Mouse (Mus musculus): ENCODE measurements around the gene Glb1. TPM values are rescaled to one million over a fixed set of nuclear protein-coding genes. Genes with fewer than 3 reads are reported as not detected.
A peak's percentile ranks its signal among the peaks of the same experiment; 100 is the strongest.
"Not testable (repeated sequence)": the region's sequence is repeated elsewhere in the genome, so short reads cannot be mapped to it uniquely, and the experiment has no call there.

Glb1 gene
- polyA plus RNA-seq, 1 experiment from 2014 or later: 23.4 TPM

GRCm38 (mm10) chr9:114389905-114390748 is 10.7 kb upstream of the Glb1 start, which contains the start of gene Crtap:
TSS of gene Crtap (minus strand) at chr9:114390675.
- H3K4me1 ChIP-seq (replicated peaks; ENCODE audit: control insufficient read depth, insufficient read depth, low read length): 0 out of 2 replicates have a peak, but pooled peaks cover 3% of the 10 kb centered on the region
- H3K4me2 ChIP-seq (ENCODE audit: low read length): peak within 1 kb of the TSS; percentile 74
- no peaks in the 10 kb centered on the region for H3K27me3 ChIP-seq (replicated peaks; ENCODE audit: control insufficient read depth, insufficient read depth, low read length)
- 1% methylated on average over 96 of the region's 96 CpGs for WGBS
- peak within 1 kb of the TSS; percentile 76 for H3K9ac ChIP-seq (replicated peaks; ENCODE audit: low read depth, low read length)
- peak; percentile 77 for ATAC-seq
- no peak within 1 kb of the TSS for H3K27ac ChIP-seq (ENCODE audit: low read length)
- no peaks in the 10 kb centered on the region for H3K36me3 ChIP-seq (ENCODE audit: control insufficient read depth, insufficient read depth)
- H3K4me3 ChIP-seq (replicated peaks; ENCODE audit: low read length): peak within 1 kb of the TSS; percentile 79
- H3K9me3 ChIP-seq (ENCODE audit: control insufficient read depth, low read length): no peaks in the 10 kb centered on the region

GRCm38 (mm10) chr9:114390749-114391075 is 10.2 kb upstream of the Glb1 start:
- H3K4me3 ChIP-seq (replicated peaks; ENCODE audit: low read length): peak overlapping the region; percentile 79
- peak overlapping the region; percentile 76 for H3K9ac ChIP-seq (replicated peaks; ENCODE audit: low read depth, low read length)
- no peaks in the 10 kb centered on the region for H3K27me3 ChIP-seq (replicated peaks; ENCODE audit: control insufficient read depth, insufficient read depth, low read length)
- H3K9me3 ChIP-seq (ENCODE audit: control insufficient read depth, low read length): no peaks in the 10 kb centered on the region
- peak overlapping the region; percentile 74 for H3K4me2 ChIP-seq (ENCODE audit: low read length)
- H3K36me3 ChIP-seq (ENCODE audit: control insufficient read depth, insufficient read depth): no peaks in the 10 kb centered on the region
- no peak for ATAC-seq
- H3K4me1 ChIP-seq (replicated peaks; ENCODE audit: control insufficient read depth, insufficient read depth, low read length): 0 out of 2 replicates have a peak, but pooled peaks cover 3% of the 10 kb centered on the region
- H3K27ac ChIP-seq (ENCODE audit: low read length): no peak overlapping the region
- 3% methylated on average over 10 of the region's 10 CpGs for WGBS

- not testable (repeated sequence) for H3K9me3 ChIP-seq (ENCODE audit: control insufficient read depth, low read length); H3K4me3 ChIP-seq (replicated peaks; ENCODE audit: low read length); H3K4me1 ChIP-seq (replicated peaks; ENCODE audit: control insufficient read depth, insufficient read depth, low read length); H3K27ac ChIP-seq (ENCODE audit: low read length); H3K9ac ChIP-seq (replicated peaks; ENCODE audit: low read depth, low read length); H3K27me3 ChIP-seq (replicated peaks; ENCODE audit: control insufficient read depth, insufficient read depth, low read length); H3K36me3 ChIP-seq (ENCODE audit: control insufficient read depth, insufficient read depth); H3K4me2 ChIP-seq (ENCODE audit: low read length); ATAC-seq
- WGBS: 62% methylated on average over 6 of the region's 6 CpGs
Measured at GRCm38 (mm10) chr9:114394136-114394535, 6.7 kb upstream of the Glb1 start.

- 90% methylated on average over 8 of the region's 8 CpGs for WGBS
- no peaks in the 10 kb centered on the region for H3K9me3 ChIP-seq (ENCODE audit: control insufficient read depth, low read length)
- no peak for ATAC-seq
- no peak overlapping the region for H3K4me2 ChIP-seq (ENCODE audit: low read length)
- 0 out of 2 replicates have a peak, but pooled peaks cover 3% of the 10 kb centered on the region for H3K4me1 ChIP-seq (replicated peaks; ENCODE audit: control insufficient read depth, insufficient read depth, low read length)
- no peak overlapping the region for H3K27ac ChIP-seq (ENCODE audit: low read length)
- no peaks in the 10 kb centered on the region for H3K27me3 ChIP-seq (replicated peaks; ENCODE audit: control insufficient read depth, insufficient read depth, low read length)
- no peak overlapping the region for H3K9ac ChIP-seq (replicated peaks; ENCODE audit: low read depth, low read length)
- H3K36me3 ChIP-seq (ENCODE audit: control insufficient read depth, insufficient read depth): no peaks in the 10 kb centered on the region
- no peak overlapping the region for H3K4me3 ChIP-seq (replicated peaks; ENCODE audit: low read length)
Measured at GRCm38 (mm10) chr9:114394677-114395076, 6.2 kb upstream of the Glb1 start.

- H3K9ac ChIP-seq (replicated peaks; ENCODE audit: low read depth, low read length): no peak overlapping the region
- whole genome bisulfite sequencing: 90% methylated on average over 4 of the region's 4 CpGs
Measured at GRCm38 (mm10) chr9:114395258-114395657, 5.6 kb upstream of the Glb1 start.

GRCm38 (mm10) chr9:114399680-114400079 is 1.2 kb upstream of the Glb1 start:
- Histone ChIP-seq H3K4me3 (replicated peaks; ENCODE audit: low read length) (no peak overlapping the region), H3K9ac (replicated peaks; ENCODE audit: low read depth, low read length) (no peak overlapping the region), H3K4me2 (ENCODE audit: low read length) (no peak overlapping the region), H3K27ac (ENCODE audit: low read length) (no peak overlapping the region), H3K9me3 (ENCODE audit: control insufficient read depth, low read length) (no peaks in the 10 kb centered on the region), H3K27me3 (replicated peaks; ENCODE audit: control insufficient read depth, insufficient read depth, low read length) (no peaks in the 10 kb centered on the region), H3K36me3 (ENCODE audit: control insufficient read depth, insufficient read depth) (no peaks in the 10 kb centered on the region), H3K4me1 (replicated peaks; ENCODE audit: control insufficient read depth, insufficient read depth, low read length) (peaks cover 11% of the 10 kb centered on the region)
- 92% methylated on average over 12 of the region's 12 CpGs for WGBS
- ATAC-seq: no peak

More at GRCm38 (mm10) chr9:114395258-114395657, 5.6 kb upstream of the Glb1 start:
- Histone ChIP-seq H3K4me1 (replicated peaks; ENCODE audit: control insufficient read depth, insufficient read depth, low read length) (0 out of 2 replicates have a peak, but pooled peaks cover 3% of the 10 kb centered on the region), H3K4me2 (ENCODE audit: low read length) (no peak overlapping the region), H3K27ac (ENCODE audit: low read length) (no peak overlapping the region), H3K27me3 (replicated peaks; ENCODE audit: control insufficient read depth, insufficient read depth, low read length) (no peaks in the 10 kb centered on the region), H3K4me3 (replicated peaks; ENCODE audit: low read length) (no peak overlapping the region), H3K36me3 (ENCODE audit: control insufficient read depth, insufficient read depth) (no peaks in the 10 kb centered on the region), H3K9me3 (ENCODE audit: control insufficient read depth, low read length) (no peaks in the 10 kb centered on the region)
- no peak for ATAC-seq

- ATAC-seq: no peak
- no peaks in the 10 kb centered on the region for H3K9me3 ChIP-seq (ENCODE audit: control insufficient read depth, low read length)
- H3K4me1 ChIP-seq (replicated peaks; ENCODE audit: control insufficient read depth, insufficient read depth, low read length): peaks cover 11% of the 10 kb centered on the region
- H3K4me3 ChIP-seq (replicated peaks; ENCODE audit: low read length): peak overlapping the region; percentile 92
- no peaks in the 10 kb centered on the region for H3K27me3 ChIP-seq (replicated peaks; ENCODE audit: control insufficient read depth, insufficient read depth, low read length)
- 21% methylated on average over 5 of the region's 5 CpGs for WGBS
- H3K36me3 ChIP-seq (ENCODE audit: control insufficient read depth, insufficient read depth): no peaks in the 10 kb centered on the region; the same call in 1 of the 2 replicates
- peak overlapping the region; percentile 88 for H3K9ac ChIP-seq (replicated peaks; ENCODE audit: low read depth, low read length)
- peak overlapping the region; percentile 84 for H3K27ac ChIP-seq (ENCODE audit: low read length)
- H3K4me2 ChIP-seq (ENCODE audit: low read length): peak overlapping the region; percentile 83
Measured at GRCm38 (mm10) chr9:114400588-114400948, 308 bp upstream of the Glb1 start.

- peaks cover 3% of the 10 kb centered on the region; the same call in 1 of the 2 replicates for H3K36me3 ChIP-seq (ENCODE audit: control insufficient read depth, insufficient read depth)
- peaks cover 11% of the 10 kb centered on the region for H3K4me1 ChIP-seq (replicated peaks; ENCODE audit: control insufficient read depth, insufficient read depth, low read length)
- H3K9me3 ChIP-seq (ENCODE audit: control insufficient read depth, low read length): no peaks in the 10 kb centered on the region
- peak overlapping the region; percentile 92 for H3K4me3 ChIP-seq (replicated peaks; ENCODE audit: low read length)
- peak overlapping the region; percentile 84 for H3K27ac ChIP-seq (ENCODE audit: low read length)
- no peaks in the 10 kb centered on the region for H3K27me3 ChIP-seq (replicated peaks; ENCODE audit: control insufficient read depth, insufficient read depth, low read length)
- 2% methylated on average over 16 of the region's 16 CpGs for WGBS
- peak overlapping the region; percentile 88 for H3K9ac ChIP-seq (replicated peaks; ENCODE audit: low read depth, low read length)
- ATAC-seq: no peak
- peak overlapping the region; percentile 83 for H3K4me2 ChIP-seq (ENCODE audit: low read length)
Measured at GRCm38 (mm10) chr9:114401685-114402080, 807 bp downstream of the Glb1 start.

- Histone ChIP-seq H3K4me2 (ENCODE audit: low read length) (no peak overlapping the region), H3K36me3 (ENCODE audit: control insufficient read depth, insufficient read depth) (peaks cover 3% of the 10 kb centered on the region; the same call in 1 of the 2 replicates)
- whole genome bisulfite sequencing: 68% methylated on average over 2 of the region's 2 CpGs
Measured at GRCm38 (mm10) chr9:114407676-114408075, 6.8 kb downstream of the Glb1 start.

More at GRCm38 (mm10) chr9:114407676-114408075, 6.8 kb downstream of the Glb1 start:
- no peaks in the 10 kb centered on the region for H3K27me3 ChIP-seq (replicated peaks; ENCODE audit: control insufficient read depth, insufficient read depth, low read length)
- no peaks in the 10 kb centered on the region for H3K4me1 ChIP-seq (replicated peaks; ENCODE audit: control insufficient read depth, insufficient read depth, low read length)
- 0 out of 2 replicates have a peak, but pooled peaks have one; percentile 31 for ATAC-seq
- no peaks in the 10 kb centered on the region for H3K9me3 ChIP-seq (ENCODE audit: control insufficient read depth, low read length)
- no peak overlapping the region for H3K27ac ChIP-seq (ENCODE audit: low read length)
- H3K4me3 ChIP-seq (replicated peaks; ENCODE audit: low read length): no peak overlapping the region
- H3K9ac ChIP-seq (replicated peaks; ENCODE audit: low read depth, low read length): no peak overlapping the region
